Mouse (Mus musculus): Measurements from ENCODE around the gene Pex14. TPM values are rescaled to one million over a fixed set of nuclear protein-coding genes. Genes with fewer than 3 reads are reported as not detected.

Gene Pex14
- total and polyA plus RNA-seq, 2 experiments, result 35.6 to 58.2 TPM

DNA sequence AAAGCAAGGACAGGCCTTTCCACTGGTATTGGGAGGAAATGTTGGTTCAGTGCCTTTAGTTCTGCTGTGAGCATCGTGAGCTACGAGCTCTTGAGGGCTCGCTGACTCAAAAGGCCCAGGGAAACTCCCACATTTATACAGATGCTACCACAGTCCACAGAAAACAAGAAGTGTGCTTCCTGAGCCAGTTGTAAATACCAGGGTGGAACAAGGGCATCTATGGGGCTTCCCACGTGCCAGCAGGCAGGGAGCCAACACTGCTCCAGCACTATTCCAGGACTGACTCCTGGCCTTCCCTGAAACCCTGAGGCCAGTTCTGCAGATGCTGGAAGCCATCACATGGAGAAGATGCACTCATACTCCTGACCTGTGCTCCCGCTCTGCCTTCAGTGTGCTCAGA lies 130.1 kb downstream of the Pex14 start:
- no peak for TF ChIP-seq CTCF (IDR thresholded peaks at IDR 0.05; ENCODE audit: low read depth, low read length)
- TF ChIP-seq POLR2A (IDR thresholded peaks at IDR 0.05; ENCODE audit: extremely low read depth, insufficient read depth, low read length), result no peak
- WGBS, result 47% methylated on average over 5 of the region's 5 CpGs
- H3K27ac ChIP-seq (replicated peaks; ENCODE audit: insufficient read depth, low read depth, low read length), result no peak overlapping the region
- peaks cover 7% of the 10 kb centered on the region; the same call in 1 of the 2 replicates for H3K36me3 ChIP-seq (ENCODE audit: control insufficient read depth, insufficient read depth, low read length)
- no peaks in the 10 kb centered on the region for H3K4me1 ChIP-seq (ENCODE audit: control insufficient read depth, insufficient read depth, low read length)
- DNase-seq (ENCODE audit: extremely low read depth, low read depth, low spot score), result peak; percentile 51
- no peaks in the 10 kb centered on the region for H3K27me3 ChIP-seq (ENCODE audit: control insufficient read depth, insufficient read depth, low read length)
- no peak overlapping the region for H3K4me3 ChIP-seq (ENCODE audit: insufficient read depth, low read depth, low read length)
- H3K79me2 ChIP-seq (ENCODE audit: control insufficient read depth, insufficient read depth, low read length), result no peaks in the 10 kb centered on the region
- no peak overlapping the region for H3K9ac ChIP-seq (ENCODE audit: low read depth, low read length)

DNA sequence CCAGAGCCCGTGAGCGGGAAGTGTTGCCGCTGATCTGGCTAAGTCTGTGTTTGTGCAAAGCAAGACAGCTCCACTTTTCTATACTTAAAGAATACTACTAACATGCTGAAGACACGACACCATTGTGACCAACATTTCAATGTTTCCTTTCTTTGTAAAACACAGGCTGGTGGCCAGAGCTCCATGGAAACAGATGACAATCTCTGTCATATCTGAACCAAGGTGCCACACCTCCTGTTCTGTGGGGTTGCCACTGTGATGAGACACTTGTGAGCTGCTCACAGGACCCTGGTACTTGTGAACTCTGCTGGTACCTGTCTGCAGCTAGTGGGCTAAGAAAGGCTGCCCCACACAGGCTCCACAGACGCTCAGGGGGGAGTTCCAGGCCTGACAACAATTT lies 130.8 kb downstream of the Pex14 start:
- 95% methylated on average over 5 of the region's 5 CpGs for WGBS
- H3K4me1 ChIP-seq (ENCODE audit: control insufficient read depth, insufficient read depth, low read length), result no peaks in the 10 kb centered on the region
- no peaks in the 10 kb centered on the region for H3K27me3 ChIP-seq (ENCODE audit: control insufficient read depth, insufficient read depth, low read length)
- H3K36me3 ChIP-seq (ENCODE audit: control insufficient read depth, insufficient read depth, low read length), result peaks cover 9% of the 10 kb centered on the region; the same call in 1 of the 2 replicates
- DNase-seq (ENCODE audit: extremely low read depth, low read depth, low spot score), result no peak
- H3K4me3 ChIP-seq (ENCODE audit: insufficient read depth, low read depth, low read length), result no peak overlapping the region
- H3K79me2 ChIP-seq (ENCODE audit: control insufficient read depth, insufficient read depth, low read length), result no peaks in the 10 kb centered on the region
- TF ChIP-seq POLR2A (IDR thresholded peaks at IDR 0.05; ENCODE audit: extremely low read depth, insufficient read depth, low read length) (no peak), CTCF (IDR thresholded peaks at IDR 0.05; ENCODE audit: low read depth, low read length) (no peak)
- H3K27ac ChIP-seq (replicated peaks; ENCODE audit: insufficient read depth, low read depth, low read length), result no peak overlapping the region
- H3K9ac ChIP-seq (ENCODE audit: low read depth, low read length), result no peak overlapping the region

DNA sequence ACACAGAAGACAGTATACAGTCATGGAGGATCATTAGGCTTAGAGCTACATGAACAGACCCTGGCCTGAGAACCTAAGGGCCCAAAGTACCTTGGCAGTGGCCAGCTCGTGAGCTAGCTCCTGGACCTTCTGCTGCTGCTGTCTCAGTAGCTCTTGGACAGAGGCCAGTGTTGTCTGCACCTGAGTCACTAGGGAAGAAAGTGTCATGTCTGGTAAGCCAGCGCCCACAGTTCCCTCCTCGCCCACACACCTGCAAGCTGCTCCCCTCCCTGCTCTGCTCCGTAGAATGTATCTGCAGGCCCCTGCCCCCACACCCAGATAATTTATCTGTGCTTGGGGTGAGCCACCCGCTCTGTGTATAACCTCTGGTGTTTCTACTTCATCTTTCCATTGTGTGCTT lies 133.5 kb downstream of the Pex14 start:
- H3K79me2 ChIP-seq (ENCODE audit: control insufficient read depth, insufficient read depth, low read length), result no peaks in the 10 kb centered on the region
- no peaks in the 10 kb centered on the region for H3K4me1 ChIP-seq (ENCODE audit: control insufficient read depth, insufficient read depth, low read length)
- H3K9ac ChIP-seq (ENCODE audit: low read depth, low read length), result no peak overlapping the region
- H3K36me3 ChIP-seq (ENCODE audit: control insufficient read depth, insufficient read depth, low read length), result peaks cover 13% of the 10 kb centered on the region; the same call in 1 of the 2 replicates
- 94% methylated on average over 5 of the region's 5 CpGs for WGBS
- DNase-seq (ENCODE audit: extremely low read depth, low read depth, low spot score), result no peak
- H3K27me3 ChIP-seq (ENCODE audit: control insufficient read depth, insufficient read depth, low read length), result no peaks in the 10 kb centered on the region
- H3K4me3 ChIP-seq (ENCODE audit: insufficient read depth, low read depth, low read length), result no peak overlapping the region
- TF ChIP-seq POLR2A (IDR thresholded peaks at IDR 0.05; ENCODE audit: extremely low read depth, insufficient read depth, low read length), result no peak
- no peak for TF ChIP-seq CTCF (IDR thresholded peaks at IDR 0.05; ENCODE audit: low read depth, low read length)
- no peak overlapping the region for H3K27ac ChIP-seq (replicated peaks; ENCODE audit: insufficient read depth, low read depth, low read length)

DNA sequence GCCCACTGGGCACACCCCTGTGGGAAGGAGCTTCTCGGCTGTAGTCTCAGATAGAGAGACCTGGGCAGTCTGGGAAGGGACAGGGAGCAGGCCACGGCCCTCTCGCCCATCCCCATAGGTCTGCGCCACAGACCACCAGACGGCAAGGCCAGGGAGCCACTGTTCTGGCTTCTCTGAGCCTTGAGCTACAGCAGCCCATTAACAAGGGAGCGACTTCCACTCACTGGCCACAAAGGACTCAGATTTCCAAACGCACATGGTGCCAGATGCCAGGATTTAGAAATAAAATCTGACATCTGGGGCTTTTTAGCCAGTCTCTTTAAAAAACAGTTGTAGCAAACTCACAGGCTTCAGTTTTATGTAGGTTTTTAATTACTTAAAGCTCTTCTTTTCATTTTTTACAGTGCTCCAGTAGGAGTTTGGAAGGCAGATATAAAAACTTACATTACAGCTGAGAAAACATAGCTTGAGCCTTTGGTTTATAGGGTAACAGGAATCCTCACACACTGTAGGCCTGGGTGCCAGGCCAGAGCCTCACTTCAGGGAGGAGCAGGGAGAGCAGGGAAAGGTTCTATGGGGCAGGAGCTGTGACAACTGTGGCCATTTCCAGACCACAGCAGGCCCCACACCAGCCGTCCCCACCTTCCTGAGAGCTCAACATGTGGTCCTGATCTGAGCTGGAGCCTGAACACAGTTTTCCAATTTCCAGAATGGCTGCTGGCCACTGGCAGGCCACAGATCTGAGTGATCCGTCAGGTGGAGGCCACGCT lies 134.9 kb downstream of the Pex14 start:
- no peak for TF ChIP-seq CTCF (IDR thresholded peaks at IDR 0.05; ENCODE audit: low read depth, low read length)
- TF ChIP-seq POLR2A (IDR thresholded peaks at IDR 0.05; ENCODE audit: extremely low read depth, insufficient read depth, low read length), result no peak
- DNase-seq (ENCODE audit: extremely low read depth, low read depth, low spot score), result no peak
- H3K36me3 ChIP-seq (ENCODE audit: control insufficient read depth, insufficient read depth, low read length), result peaks cover 13% of the 10 kb centered on the region; the same call in 1 of the 2 replicates
- H3K79me2 ChIP-seq (ENCODE audit: control insufficient read depth, insufficient read depth, low read length), result no peaks in the 10 kb centered on the region
- no peaks in the 10 kb centered on the region for H3K27me3 ChIP-seq (ENCODE audit: control insufficient read depth, insufficient read depth, low read length)
- no peak overlapping the region for H3K4me3 ChIP-seq (ENCODE audit: insufficient read depth, low read depth, low read length)
- no peaks in the 10 kb centered on the region for H3K4me1 ChIP-seq (ENCODE audit: control insufficient read depth, insufficient read depth, low read length)
- H3K9ac ChIP-seq (ENCODE audit: low read depth, low read length), result no peak overlapping the region
- WGBS, result 98% methylated on average over 10 of the region's 10 CpGs
- H3K27ac ChIP-seq (replicated peaks; ENCODE audit: insufficient read depth, low read depth, low read length), result no peak overlapping the region

DNA sequence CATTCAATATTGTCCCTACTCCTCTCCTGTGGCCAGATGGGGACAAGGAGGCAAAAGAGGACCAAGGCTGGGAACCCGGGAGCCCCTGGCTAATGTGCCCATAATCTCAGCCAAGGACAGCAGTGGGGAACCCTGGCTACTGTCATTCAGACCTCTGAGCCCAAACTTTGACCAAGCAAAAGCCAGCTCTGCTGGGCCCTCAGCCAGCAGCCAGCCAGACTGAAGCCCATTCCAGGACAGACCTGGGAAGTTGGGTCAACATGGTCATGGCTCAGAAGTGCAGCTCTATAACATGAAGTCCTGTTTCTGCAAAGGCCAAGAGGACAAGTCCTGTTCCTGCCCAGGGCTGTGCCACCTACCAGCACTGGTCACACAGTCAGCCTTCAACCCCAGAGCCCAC lies 137.6 kb downstream of the Pex14 start:
- Histone ChIP-seq H3K4me1 (ENCODE audit: control insufficient read depth, insufficient read depth, low read length) (no peaks in the 10 kb centered on the region), H3K9ac (ENCODE audit: low read depth, low read length) (no peak overlapping the region), H3K27me3 (ENCODE audit: control insufficient read depth, insufficient read depth, low read length) (no peaks in the 10 kb centered on the region), H3K27ac (replicated peaks; ENCODE audit: insufficient read depth, low read depth, low read length) (no peak overlapping the region), H3K36me3 (ENCODE audit: control insufficient read depth, insufficient read depth, low read length) (peaks cover 9% of the 10 kb centered on the region; the same call in 1 of the 2 replicates), H3K79me2 (ENCODE audit: control insufficient read depth, insufficient read depth, low read length) (no peaks in the 10 kb centered on the region), H3K4me3 (ENCODE audit: insufficient read depth, low read depth, low read length) (no peak overlapping the region)
- DNase-seq (ENCODE audit: extremely low read depth, low read depth, low spot score), result peak; percentile 40
- 15% methylated on average over 1 of the region's 1 CpGs for WGBS
- TF ChIP-seq POLR2A (IDR thresholded peaks at IDR 0.05; ENCODE audit: extremely low read depth, insufficient read depth, low read length), result no peak
- TF ChIP-seq CTCF (IDR thresholded peaks at IDR 0.05; ENCODE audit: low read depth, low read length), result no peak

DNA sequence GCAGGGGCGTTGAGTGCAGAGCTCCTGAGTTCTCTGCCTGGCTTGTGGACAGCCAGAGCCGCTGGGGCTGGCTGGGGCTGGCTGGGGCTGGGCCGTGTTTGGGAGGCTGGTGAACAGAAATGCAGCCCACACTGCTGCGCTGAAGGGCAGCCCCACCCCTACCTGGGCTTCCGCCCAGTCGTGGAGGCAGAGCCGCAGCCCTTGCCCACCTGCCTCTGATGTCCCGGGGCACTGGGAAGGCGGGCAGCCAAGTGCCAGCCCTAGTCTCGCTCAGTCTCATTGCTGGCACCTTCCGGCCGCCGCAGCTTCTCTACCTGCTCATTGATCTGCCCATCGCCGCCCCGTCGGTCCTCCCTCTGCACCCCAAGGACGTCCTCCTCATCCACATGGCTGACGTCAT lies 138.6 kb downstream of the Pex14 start:
- no peaks in the 10 kb centered on the region for H3K4me1 ChIP-seq (ENCODE audit: control insufficient read depth, insufficient read depth, low read length)
- H3K36me3 ChIP-seq (ENCODE audit: control insufficient read depth, insufficient read depth, low read length), result peaks cover 6% of the 10 kb centered on the region; the same call in 1 of the 2 replicates
- WGBS, result 94% methylated on average over 19 of the region's 19 CpGs
- TF ChIP-seq POLR2A (IDR thresholded peaks at IDR 0.05; ENCODE audit: extremely low read depth, insufficient read depth, low read length), result no peak
- TF ChIP-seq CTCF (IDR thresholded peaks at IDR 0.05; ENCODE audit: low read depth, low read length), result no peak
- no peak overlapping the region for H3K4me3 ChIP-seq (ENCODE audit: insufficient read depth, low read depth, low read length)
- H3K27me3 ChIP-seq (ENCODE audit: control insufficient read depth, insufficient read depth, low read length), result no peaks in the 10 kb centered on the region
- DNase-seq (ENCODE audit: extremely low read depth, low read depth, low spot score), result no peak
- no peak overlapping the region for H3K9ac ChIP-seq (ENCODE audit: low read depth, low read length)
- H3K79me2 ChIP-seq (ENCODE audit: control insufficient read depth, insufficient read depth, low read length), result no peaks in the 10 kb centered on the region
- H3K27ac ChIP-seq (replicated peaks; ENCODE audit: insufficient read depth, low read depth, low read length), result no peak overlapping the region

Measured in liver, adult 2 months (tissue).